Mouse (Mus musculus): ENCODE measurements around the gene Morn1.
A peak's percentile ranks its signal among the peaks of the same experiment; 100 is the strongest.

Morn1 gene

DNA sequence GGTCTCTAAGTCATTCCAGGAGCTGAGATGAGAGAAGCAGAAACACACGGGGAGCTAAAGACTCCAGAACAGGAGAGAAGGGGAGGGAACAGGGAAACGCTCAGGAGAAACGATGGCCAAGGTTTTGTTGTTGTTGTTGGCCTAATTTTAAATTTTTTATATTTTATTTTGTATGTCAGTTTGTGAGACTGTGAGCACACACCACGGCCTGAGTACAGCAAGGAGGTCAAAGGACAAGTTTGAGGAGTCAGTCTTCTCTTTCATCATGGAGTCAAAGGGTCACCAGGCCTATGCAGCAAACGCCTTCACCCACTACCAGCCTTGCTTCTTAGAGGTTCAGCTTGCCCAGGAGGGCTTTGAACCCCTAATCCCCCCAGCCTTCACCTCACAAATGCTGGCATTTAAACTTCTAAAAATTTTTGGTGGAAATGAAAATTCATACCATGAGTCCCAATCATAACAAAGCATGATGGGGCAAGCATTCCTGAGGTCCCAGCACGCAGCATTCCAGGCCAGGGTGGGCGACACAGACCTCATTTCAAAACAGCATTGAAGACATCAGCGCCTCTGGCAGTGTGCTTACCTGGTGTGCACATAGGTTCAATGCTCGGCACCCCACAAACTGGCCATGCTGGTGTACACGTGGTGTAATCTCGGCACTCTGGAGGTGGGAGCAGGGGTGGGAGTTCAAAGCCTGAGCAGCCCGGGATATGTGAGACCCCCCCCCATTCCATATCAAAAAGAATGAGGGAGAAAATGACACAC, 53.1 kb downstream of the Morn1 start:
- no peak for DNase-seq (ENCODE audit: low spot score in 2 of 2)

DNA sequence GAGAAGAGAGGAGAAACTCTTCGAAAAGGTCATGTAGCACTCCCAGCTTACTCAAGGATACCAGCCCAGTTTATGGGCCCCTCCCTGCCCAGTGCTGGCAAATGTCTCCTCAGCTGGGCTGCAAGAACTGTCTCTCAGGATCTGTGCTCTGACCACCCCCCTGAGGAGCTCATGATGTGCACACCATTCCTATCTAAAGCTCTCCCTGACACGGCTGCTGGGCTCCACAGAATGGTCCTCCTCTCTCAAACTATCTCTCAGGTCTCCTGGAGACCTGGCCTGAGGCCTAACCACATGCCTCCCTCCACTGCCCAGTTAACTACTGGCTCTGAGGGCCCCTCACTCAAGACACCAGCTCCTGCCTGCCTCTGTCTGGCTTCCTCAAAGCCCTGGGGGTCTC, 53.8 kb downstream of the Morn1 start:
- no peak for DNase-seq (ENCODE audit: low spot score in 2 of 2)

DNA sequence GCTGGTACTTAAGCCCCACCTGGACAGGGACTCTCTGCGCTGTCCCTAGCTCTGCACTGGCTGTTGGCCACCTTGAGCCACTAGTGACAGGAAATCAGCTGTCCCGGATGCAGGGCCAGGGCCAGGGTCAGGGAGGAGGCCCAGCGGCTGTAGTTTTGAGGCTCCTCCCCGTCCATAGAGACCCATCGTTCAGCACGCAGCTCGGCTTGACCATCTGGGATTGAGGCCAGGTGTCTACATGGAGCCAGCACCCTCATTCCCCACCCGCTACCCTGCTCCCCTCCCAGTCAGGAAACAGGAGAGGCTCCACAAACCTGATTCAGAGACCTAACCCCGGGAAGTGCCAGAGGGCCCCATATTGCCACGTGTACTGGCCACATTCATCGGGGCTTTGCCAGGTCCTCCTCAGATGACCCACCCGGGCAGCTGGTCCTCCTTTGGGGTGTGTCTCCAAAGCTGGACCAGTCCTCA, 54.5 kb downstream of the Morn1 start:
- DNase-seq (ENCODE audit: low spot score in 2 of 2), result no peak

DNA sequence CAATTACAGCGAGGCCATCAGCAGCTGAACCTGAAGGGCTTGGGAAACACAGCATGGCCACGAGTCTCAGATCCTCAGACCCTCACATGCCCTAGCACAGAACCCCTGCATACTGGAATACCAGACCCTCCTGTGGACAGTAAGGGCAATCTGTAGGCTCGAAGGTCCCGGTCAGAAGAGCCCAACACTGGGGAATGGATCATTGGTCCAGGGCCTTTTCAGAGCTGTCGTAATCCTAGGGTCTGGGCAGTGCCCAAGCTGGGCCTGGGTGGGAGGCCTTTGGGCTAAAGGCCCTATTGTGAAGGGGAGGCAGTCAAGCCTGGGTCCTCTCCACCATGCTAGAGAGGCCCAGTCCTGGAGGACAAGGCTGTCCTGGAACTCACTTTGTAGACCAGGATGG, 56.5 kb downstream of the Morn1 start:
- DNase-seq (ENCODE audit: low spot score in 2 of 2), result no peak

GRCm38 (mm10) chr4:155143411-155143810, 57.0 kb downstream of the Morn1 start:
- no peak for DNase-seq (ENCODE audit: low spot score in 2 of 2)

DNA sequence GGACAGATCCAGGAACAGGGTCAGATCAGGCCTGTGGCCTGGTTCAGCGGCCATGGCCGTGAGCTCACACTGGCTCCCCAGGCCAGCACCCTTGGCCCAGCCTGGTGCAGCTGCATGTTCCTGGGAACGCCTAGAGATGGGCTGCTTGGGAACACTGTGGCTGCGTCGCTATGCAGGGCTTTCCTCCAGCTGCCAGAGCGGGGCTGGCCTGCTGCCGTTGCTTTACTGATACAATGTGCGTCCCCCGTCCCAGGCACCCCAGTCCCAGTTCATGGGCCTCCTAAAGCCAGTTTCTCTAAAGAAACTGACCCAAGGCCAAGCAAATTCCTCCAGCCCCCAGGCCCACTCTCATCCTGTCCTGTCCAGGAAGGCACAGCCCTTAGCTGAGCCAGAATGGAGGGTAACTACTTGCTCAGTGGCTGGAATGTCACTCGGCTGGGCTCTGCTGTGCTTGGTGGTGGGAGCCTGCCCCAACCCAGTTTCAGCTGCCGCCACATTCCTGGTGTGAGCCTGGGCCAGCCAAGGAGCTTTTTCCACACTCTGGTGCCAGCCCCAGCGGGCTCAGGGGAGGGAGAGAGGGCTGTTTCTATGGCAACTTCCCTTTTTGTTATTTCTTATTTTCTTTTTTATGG, 57.6 kb downstream of the Morn1 start:
- DNase-seq (ENCODE audit: low spot score in 2 of 2), result peak in 1 of 2 experiments; percentile 54

DNA sequence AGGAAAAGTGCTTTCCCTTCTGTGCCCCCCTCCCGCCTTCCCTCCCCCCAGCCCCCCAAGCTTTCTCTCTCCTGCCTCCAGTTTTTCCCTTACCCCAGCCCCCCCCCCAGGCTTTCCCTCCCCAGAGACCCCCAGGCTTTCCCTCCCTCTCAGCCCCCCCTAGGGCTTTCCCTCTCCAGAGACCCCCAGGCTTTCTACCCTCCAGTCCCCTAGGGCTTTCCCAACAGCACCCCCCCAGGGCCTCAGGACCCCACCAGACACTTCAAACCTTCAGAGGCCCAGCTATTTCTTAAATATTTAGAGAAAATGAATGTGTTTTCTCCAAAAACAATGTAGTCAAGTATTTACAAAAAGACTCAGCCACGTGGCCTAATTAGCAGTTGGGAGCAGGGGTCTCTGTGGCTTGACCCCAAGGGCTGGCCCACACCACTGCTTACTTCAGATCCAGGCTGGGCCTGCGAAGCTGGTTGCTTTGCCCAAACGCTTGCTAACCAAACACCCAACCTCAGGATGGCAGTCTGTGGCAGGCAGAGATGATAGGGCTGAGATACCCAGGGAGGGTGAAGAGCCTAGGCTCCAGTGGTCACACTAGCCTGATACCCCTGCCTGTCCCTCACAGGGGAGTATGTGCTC, 58.3 kb downstream of the Morn1 start:
- DNase-seq (ENCODE audit: low spot score in 2 of 2), result no peak

DNA sequence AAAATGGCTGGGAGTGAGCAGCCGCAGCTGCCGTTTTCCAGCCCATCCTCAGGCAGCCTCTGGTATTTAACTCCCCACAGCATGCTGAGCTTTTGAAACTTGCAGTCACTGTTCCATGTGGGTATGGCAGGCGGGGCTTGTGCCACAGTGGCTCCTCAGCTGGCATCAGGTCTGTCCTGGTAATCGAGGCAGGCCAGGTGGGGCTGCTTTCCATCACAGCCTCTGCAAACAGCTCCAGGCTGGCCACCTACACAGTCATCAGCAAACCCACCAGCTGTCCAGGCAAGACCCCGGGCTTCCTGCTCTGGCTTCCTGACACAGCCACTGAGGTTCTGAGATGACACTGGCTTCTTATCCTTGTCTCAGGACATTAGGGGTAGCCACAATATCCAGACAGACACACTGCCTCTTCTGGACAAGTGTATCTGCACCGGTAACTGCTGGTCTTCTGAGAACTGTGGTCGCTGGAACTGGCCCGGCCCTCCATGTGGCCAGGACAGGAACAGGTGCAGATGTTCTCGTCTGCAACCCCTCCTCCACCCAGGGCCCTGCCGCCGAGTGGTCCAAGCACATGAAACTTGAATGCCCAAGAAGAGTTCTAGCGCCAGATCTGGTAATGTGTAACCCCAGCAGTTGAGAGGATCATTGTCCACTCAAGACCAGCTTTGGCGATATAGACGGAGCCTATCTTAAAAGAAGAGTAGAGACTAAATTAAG, 59.9 kb downstream of the Morn1 start:
- no peak for DNase-seq (ENCODE audit: low spot score in 2 of 2)

- no peak for DNase-seq (ENCODE audit: low spot score in 2 of 2)
Measured at GRCm38 (mm10) chr4:155148453-155148852, 62.1 kb downstream of the Morn1 start.

GRCm38 (mm10) chr4:155148910-155149698, 62.7 kb downstream of the Morn1 start:
- DNase-seq (ENCODE audit: low spot score in 2 of 2), result no peak

DNA sequence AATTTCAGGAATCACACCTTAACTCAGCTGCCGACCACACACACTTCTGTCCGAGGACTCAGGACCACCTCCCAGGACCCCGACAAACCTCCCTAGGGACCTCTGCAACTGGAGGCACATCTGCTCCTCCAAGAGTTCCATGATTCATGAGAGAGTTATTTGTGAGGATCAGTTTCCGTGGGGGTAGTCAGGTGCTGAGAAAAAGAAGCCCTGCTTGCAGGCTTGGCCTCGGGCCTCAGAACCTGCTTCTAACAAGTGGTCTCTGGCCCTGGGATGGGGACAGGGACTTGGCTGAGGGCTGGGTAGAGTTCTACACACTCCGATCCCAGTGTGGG, 63.5 kb downstream of the Morn1 start:
- no peak for DNase-seq (ENCODE audit: low spot score in 2 of 2)

- DNase-seq (ENCODE audit: low spot score in 2 of 2), result no peak
Measured at GRCm38 (mm10) chr4:155150276-155151113, 64.1 kb downstream of the Morn1 start.

- DNase-seq (ENCODE audit: low spot score in 2 of 2), result no peak
Measured at GRCm38 (mm10) chr4:155151221-155151788, 64.9 kb downstream of the Morn1 start.

GRCm38 (mm10) chr4:155151845-155152244, 65.5 kb downstream of the Morn1 start:
- DNase-seq (ENCODE audit: low spot score in 2 of 2), result no peak

GRCm38 (mm10) chr4:155152476-155152875, 66.1 kb downstream of the Morn1 start:
- no peak for DNase-seq (ENCODE audit: low spot score in 2 of 2)

DNA sequence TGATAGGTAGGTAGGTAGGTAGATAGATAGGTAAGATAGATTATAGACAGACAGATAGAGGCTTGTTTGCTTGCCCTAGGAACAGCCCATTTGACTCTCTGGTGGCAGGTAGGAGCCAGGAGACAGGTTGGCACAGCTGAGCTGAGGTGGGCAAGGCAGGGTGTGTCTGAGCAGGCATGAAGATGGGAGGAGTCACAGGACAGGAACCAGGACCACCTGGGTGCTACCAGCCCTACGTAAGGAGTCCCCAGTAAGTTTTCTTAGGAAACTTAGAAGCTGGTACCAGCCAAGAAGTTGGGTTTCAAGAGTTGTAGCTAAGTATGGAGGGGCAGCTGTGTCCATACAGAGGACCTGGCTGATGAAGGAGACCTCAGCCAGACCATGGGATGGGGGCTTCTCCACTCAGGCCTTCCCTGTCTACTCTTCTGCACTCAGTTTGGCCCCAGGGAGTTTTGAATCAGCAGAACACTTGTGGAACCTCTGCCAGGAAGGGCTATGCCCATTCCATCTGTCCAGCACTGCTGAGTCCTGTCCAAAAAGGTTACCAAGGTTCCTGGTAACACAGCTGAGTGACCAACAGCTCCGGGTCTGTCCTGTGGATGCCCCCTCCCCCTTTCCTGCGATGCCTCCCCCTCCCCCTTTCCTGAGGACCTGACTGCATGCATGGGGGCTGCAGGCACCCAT, 67.2 kb downstream of the Morn1 start:
- DNase-seq (ENCODE audit: low spot score in 2 of 2), result no peak

GRCm38 (mm10) chr4:155154986-155155385, 68.6 kb downstream of the Morn1 start:
- DNase-seq (ENCODE audit: low spot score in 2 of 2), result no peak

DNA sequence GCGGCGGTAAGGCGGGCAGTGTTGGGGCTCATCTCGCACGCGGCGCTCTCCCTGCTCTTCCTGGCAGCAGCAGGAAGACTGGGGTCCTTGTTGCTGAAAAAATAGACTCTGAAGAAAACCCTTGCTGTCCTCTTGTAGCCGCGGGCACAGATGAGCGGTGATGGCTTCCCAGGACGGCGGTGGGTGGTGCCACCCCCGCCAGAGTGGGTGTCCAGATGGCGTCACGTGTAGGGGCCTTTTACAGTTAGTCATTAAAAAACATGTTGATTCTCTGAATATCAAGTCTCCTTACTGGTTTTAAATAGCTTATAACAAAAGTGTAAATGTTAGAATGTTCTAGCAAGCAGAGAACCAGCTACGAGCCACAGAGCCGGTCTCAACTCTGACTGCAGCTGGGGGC, 70.4 kb downstream of the Morn1 start:
- DNase-seq (ENCODE audit: low spot score in 2 of 2), result no peak

DNA sequence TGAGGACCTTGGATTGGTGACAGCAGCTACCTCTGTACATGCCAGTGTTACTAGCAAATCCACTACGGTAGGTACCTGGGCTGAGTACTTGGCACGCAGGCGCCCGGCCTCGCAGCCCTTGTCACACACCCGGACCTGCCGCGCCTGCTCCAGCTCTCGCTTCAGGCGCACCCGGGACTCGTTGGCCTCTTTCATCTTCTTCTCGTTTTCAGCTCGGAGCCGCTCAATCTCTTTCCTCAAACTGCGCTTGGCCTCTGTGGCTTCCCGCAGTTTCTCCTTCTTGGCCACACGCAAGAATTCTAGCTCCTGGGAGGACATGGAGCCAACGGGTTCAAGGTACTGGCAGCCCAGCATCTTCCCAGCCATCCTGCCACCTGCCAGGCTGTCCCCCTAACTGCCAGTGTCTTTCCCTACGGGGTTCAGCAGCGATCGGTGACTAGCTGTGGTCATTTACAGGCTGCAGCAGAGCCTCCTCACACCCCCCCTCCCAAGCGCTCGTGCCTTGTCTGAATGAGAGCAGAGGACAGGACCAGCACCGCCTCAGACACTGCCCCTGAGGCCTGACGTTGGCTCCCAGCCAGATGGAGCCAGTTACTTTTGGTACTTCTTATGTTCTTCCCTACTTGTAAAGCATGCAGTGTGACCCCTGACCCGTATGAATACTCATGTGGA, 71.6 kb downstream of the Morn1 start:
- no peak for DNase-seq (ENCODE audit: low spot score in 2 of 2)

Measured in frontal cortex, postnatal 14 days (tissue).